Mouse (Mus musculus): ENCODE data around the gene Prss32. TPM values are rescaled to one million over a fixed set of nuclear protein-coding genes. Genes with fewer than 3 reads are reported as not detected.
"Not testable (repeated sequence)": the region's sequence is repeated elsewhere in the genome, so short reads cannot be mapped to it uniquely, and the experiment has no call there.

The Prss32 gene
- total RNA-seq, 4 experiments from 2014 or later = not detected

- DNase-seq = no peak
These were observed 379 bp upstream of the Prss32 start for GRCm38 (mm10) chr17:23843141-23843811.

DNA sequence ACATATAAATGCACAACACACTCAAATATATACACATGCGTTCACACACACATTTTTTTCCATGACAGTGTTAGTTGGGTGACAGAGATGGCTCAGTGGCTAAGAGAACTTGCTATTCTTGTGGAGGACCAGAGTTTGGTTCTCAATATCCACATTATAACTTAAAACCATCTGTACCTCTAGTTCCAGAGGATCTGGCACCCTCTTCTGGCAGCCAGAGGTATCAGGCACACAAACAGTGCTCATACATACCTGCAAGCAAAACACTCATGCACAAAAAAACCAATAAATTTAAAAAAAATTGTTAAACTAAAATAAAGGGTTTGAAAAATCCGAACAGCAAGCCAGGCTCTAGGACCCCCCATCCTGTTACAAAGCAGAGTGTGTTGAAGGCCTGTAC is 6.4 kb downstream of the Prss32 start:
- DNase-seq = no peak

- no peak for DNase-seq
These were observed 7.4 kb downstream of the Prss32 start for GRCm38 (mm10) chr17:23850853-23851749.

DNA sequence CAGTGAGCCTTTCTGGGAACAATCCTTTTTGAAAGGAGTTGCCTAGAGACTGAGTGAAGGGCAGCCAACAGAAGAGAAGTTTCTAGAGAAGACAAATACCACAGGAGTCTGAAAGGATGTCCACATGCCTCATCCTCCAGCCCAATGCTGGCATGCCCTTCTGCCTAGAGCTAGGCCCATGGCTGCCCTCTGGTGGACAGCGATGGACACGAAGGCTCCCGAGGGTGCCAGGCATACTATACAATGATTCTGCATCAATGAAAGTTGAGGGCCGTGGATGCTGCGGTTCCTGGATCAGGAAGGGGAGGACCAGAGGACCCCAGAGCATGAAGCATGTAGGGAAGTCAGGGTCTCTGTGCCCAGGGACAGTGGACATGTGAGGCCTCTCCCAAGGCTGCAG is 9.6 kb downstream of the Prss32 start:
- DNase-seq = no peak

DNA sequence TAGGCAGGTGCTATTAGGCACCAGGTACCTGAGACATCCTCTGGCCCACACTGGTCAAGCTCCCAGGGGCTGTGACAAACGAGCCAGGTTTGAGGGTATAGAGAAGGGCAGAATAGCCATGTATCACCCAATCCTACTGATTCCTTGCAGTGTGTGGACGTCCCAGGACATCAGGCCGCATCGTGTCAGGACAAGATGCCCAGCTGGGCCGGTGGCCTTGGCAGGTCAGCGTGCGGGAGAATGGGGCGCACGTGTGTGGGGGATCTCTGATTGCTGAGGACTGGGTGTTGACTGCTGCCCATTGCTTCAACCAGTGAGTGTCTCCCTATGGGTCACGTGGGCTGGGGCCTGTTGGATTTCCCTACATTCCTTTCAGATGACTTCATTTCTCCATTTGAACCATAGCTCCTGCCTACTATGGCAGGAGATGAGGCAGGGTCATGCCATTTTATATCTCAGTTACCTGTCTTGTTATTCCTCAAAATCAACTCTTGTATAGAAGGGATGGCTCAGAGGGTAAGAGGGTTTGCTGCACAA is 10.6 kb downstream of the Prss32 start:
- DNase-seq = no peak

- DNase-seq = no peak
These were observed 13.5 kb downstream of the Prss32 start for GRCm38 (mm10) chr17:23857193-23857592.

GRCm38 (mm10) chr17:23857913-23858312 is 14.3 kb downstream of the Prss32 start:
- DNase-seq = no peak

DNA sequence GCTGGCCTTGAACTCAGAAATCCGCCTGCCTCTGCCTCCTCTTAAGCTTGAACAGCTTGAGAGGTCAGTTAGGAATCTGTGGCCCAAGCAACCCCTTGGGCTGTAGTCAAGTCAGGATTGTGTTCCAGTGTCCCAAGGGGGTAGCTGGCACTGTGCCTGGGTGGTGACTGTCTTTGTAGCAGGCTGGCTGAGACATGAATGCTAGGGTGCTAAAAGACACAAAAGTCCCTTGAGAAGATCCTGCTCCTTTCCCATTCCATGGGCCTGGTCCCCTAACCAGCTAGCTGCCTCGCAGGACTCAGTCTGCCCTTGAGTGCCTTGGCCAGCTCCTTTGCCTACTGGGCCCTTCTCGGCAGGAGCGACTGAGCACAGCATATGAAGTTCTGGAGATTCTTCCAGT is 19.3 kb downstream of the Prss32 start:
- no peak for DNase-seq

GRCm38 (mm10) chr17:23867756-23868155 is 24.1 kb downstream of the Prss32 start, which contains the start of gene Prss21:
TSS of gene Prss21 (plus strand) at chr17:23868056.
- DNase-seq = no peak

DNA sequence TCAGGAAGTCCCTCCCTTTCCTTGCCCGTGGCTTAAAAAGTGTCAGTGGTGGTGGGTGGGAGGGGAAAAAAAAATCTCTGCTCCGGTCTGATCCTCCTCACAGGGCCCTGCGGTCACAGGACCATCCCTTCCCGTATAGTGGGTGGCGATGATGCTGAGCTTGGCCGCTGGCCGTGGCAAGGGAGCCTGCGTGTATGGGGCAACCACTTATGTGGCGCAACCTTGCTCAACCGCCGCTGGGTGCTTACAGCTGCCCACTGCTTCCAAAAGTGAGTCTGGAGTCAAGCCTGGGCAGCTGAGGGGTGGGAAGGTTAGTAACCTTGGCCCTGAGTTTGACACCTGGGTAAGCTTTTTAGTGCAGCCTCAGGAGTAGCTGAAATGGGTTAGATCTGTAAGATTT is 24.9 kb downstream of the Prss32 start:
- DNase-seq = no peak

DNA sequence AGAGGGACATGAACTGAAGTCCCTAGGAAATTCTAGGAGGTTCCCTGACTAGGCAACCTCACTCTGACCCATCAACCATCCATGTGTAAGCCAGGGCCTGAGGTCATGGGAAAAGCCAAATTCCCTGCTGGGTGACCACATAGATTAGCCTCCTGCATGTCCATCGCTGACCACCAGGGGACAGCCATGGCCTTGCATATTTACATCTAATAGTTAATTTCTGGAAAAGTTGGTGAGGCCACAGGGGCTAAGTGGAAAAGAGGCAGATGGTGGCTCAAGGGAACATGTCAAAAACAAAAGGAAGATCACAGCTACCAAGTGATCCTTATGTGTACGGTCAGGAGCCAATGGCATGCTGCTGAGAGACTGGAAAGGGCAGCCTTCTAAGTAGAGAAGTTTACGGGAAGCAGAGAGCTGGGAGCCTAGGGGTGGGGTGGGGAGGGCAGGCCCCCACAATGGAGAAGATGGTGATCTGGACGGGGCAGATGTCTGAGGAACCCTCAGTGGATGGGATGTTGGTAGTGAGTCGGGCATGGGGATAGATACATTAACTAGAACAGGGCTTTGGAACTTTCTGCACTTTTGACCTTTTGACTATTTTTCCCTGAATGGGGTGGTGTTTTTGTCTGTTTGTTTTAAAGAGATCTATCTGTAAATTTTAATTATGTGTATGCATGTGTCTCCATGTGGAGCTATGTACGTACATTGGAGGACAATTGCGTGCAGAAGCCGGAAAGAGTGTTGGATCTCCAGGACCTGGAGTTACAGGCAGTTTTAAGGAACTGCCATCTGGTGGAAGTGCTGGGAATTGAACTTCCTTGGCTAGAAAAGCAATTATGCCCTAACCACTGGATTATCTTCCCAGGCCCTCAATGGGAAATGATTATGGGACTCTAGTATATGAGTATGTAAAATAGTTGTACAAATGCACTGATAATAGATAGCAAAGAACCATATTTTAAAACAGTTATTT is 30.5 kb downstream of the Prss32 start:
- no peak for DNase-seq

GRCm38 (mm10) chr17:23876741-23877140 is 33.1 kb downstream of the Prss32 start:
- no peak for DNase-seq

DNA sequence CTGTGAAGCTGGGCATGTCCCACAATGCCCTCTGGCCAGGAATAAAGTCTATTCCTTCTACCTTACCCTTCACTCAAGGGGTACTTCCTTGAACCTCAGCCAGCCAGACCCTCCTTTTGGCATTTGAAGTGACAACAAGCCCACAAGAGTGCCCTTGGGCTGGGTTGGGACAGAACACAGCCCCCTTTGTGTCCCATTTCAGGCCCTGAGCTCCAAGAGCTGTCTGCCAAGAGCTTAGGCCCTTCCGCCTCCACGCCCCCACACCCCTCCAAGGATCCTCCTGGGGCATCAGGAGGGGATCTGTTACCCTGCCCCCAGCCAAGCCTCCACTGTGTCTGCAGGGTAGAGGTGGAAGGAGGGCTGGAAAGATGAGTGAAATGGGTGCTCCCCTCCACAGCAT is 33.5 kb downstream of the Prss32 start:
- no peak for DNase-seq

- DNase-seq = not testable (repeated sequence)
These were observed 36.9 kb downstream of the Prss32 start, which contains the start of the genes Dcpp1 and Dcpp2 for GRCm38 (mm10) chr17:23880576-23880975. TSS of gene Dcpp1 (plus strand) at chr17:23880876. TSS of gene Dcpp2 (plus strand) at chr17:23880880.

Small RNA genes within 50 kb of the gene (microRNA-seq; reads per million reads assigned to microRNA genes)
- gene Mir5125 = 1.2 to 1.7 reads per million in 2 experiments

Other genes with a start within 250 kb of the Prss32 start
- 10 to 100 TPM in 3 of 4 experiments, 1 to 10 TPM in 1; 8.2 to 19.2 (median 14.6) TPM for gene Zfp13, start 244.4 kb upstream of the Prss32 start, total RNA-seq (2022)
- not detected for gene Zscan10, start 243.0 kb upstream of the Prss32 start, total RNA-seq (2022)
- gene Mmp25, start 198.6 kb upstream of the Prss32 start, total RNA-seq (2022) = under 1 TPM in 3 of 4 experiments, not detected in 1; 0.06 to 0.13 (median 0.09) TPM
- gene Bicdl2, start 183.3 kb upstream of the Prss32 start, total RNA-seq (2022) = not detected
- gene Hcfc1r1, start 170.3 kb upstream of the Prss32 start, total RNA-seq (2022) = 100 to 1,000 TPM; 136 to 169 (median 147) TPM
- gene Thoc6, start 170.0 kb upstream of the Prss32 start, total RNA-seq (2022) = 10 to 100 TPM; 24.7 to 28.3 (median 26.7) TPM
- gene Tnfrsf12a, start 166.4 kb upstream of the Prss32 start, total RNA-seq (2022) = 100 to 1,000 TPM; 156 to 243 (median 195) TPM
- not detected for gene Cldn6, start 164.6 kb upstream of the Prss32 start, total RNA-seq (2022)
- under 1 TPM in 2 of 4 experiments, not detected in 2; 0.17 to 0.38 TPM for gene Cldn9, start 159.8 kb upstream of the Prss32 start, total RNA-seq (2022)
- 10 to 100 TPM in 3 of 4 experiments, 1 to 10 TPM in 1; 2.4 to 62.8 (median 19.6) TPM for gene 1520401A03Rik, start 121.1 kb upstream of the Prss32 start, total RNA-seq (2022)
- 1 to 10 TPM; 1.7 to 6.2 (median 3.6) TPM for gene Pkmyt1, start 117.5 kb upstream of the Prss32 start, total RNA-seq (2022)
- gene Paqr4, start 103.0 kb upstream of the Prss32 start, total RNA-seq (2022) = 10 to 100 TPM in 3 of 4 experiments, 1 to 10 TPM in 1; 7.7 to 17.9 (median 12.0) TPM
- under 1 TPM in 3 of 4 experiments, not detected in 1; 0.17 to 0.30 (median 0.26) TPM for gene Kremen2, start 98.0 kb upstream of the Prss32 start, total RNA-seq (2022)
- gene Flywch1, start 72.3 kb upstream of the Prss32 start, total RNA-seq (2022) = 100 to 1,000 TPM in 2 of 4 experiments, 10 to 100 TPM in 2; 82.9 to 115 (median 102) TPM
- gene Flywch2, start 57.8 kb upstream of the Prss32 start, total RNA-seq (2022) = 10 to 100 TPM in 3 of 4 experiments, 1 to 10 TPM in 1; 5.8 to 15.4 (median 13.1) TPM
- gene Srrm2, start 53.3 kb upstream of the Prss32 start, total RNA-seq (2022) = 1,000 to 10,000 TPM in 1 of 4 experiments, 100 to 1,000 TPM in 3; 612 to 1,355 (median 855) TPM
- 100 to 1,000 TPM; 365 to 430 (median 403) TPM for gene Elob, start 14.7 kb upstream of the Prss32 start, total RNA-seq (2022)
- not detected for gene Prss33, start 7.8 kb upstream of the Prss32 start, total RNA-seq (2022)
- gene Prss41, start 317 bp downstream of the Prss32 start, total RNA-seq (2022) = 1 to 10 TPM in 3 of 4 experiments, under 1 TPM in 1; 0.56 to 1.8 (median 1.4) TPM
- not detected for gene Prss21, start 24.2 kb downstream of the Prss32 start, total RNA-seq (2022)
- gene Dcpp1, start 37.0 kb downstream of the Prss32 start, total RNA-seq (2022) = not detected
- gene Dcpp2, start 37.0 kb downstream of the Prss32 start, total RNA-seq (2022) = not detected
- not detected for gene Dcpp3, start 73.6 kb downstream of the Prss32 start, total RNA-seq (2022)
- gene Sbp, start 97.8 kb downstream of the Prss32 start, total RNA-seq (2022) = not detected
- gene Sbpl, start 111.4 kb downstream of the Prss32 start, total RNA-seq (2022) = not detected
- gene Prss30, start 136.7 kb downstream of the Prss32 start, total RNA-seq (2022) = under 1 TPM in 3 of 4 experiments, not detected in 1; 0.19 to 0.41 (median 0.31) TPM
- gene Prss22, start 154.2 kb downstream of the Prss32 start, total RNA-seq (2022) = not detected
- gene Prss27, start 194.3 kb downstream of the Prss32 start, total RNA-seq (2022) = under 1 TPM in 1 of 4 experiments, not detected in 3; 0.70 TPM
- 10 to 100 TPM; 13.7 to 17.7 (median 15.1) TPM for gene Kctd5, start 229.6 kb downstream of the Prss32 start, total RNA-seq (2022)

All from adrenal gland, adult 8-10 months (tissue).